Mouse (Mus musculus) megakaryocyte, embryonic 14.5 days (primary cell): ENCODE measurements at regions not wholly inside any gene's neighbourhood (a gene's known extent, or its start where the extent isn't known, plus 50 kb on each side); places are given as distances from the start of the nearest gene placed in this dataset.

ENCODE experiments used
- H3K27me3 ChIP-seq: replicated peaks from 2 replicates; pipeline ENCODE3; 2012; ENCODE audit warnings: inconsistent platforms
- H3K36me3 ChIP-seq: replicated peaks from 2 replicates; pipeline ENCODE3; 2012; ENCODE audit warnings: low read length, inconsistent platforms, mixed read lengths
- H3K4me1 ChIP-seq: 2 replicates; pipeline ENCODE4 v1.6.1; 2012; ENCODE audit warnings: inconsistent platforms
- H3K4me3 ChIP-seq: replicated peaks from 2 replicates; pipeline ENCODE3; 2012; ENCODE audit warnings: moderate library complexity, mild to moderate bottlenecking, inconsistent platforms
- H3K9me3 ChIP-seq: 2 replicates; pipeline ENCODE4 v1.6.1; 2012; ENCODE audit warnings: inconsistent platforms
- FLI1 ChIP-seq: IDR thresholded peaks from 2 replicates; pipeline ENCODE4 v1.6.1; 2012; ENCODE audit warnings: low read length, inconsistent platforms, mixed read lengths
- GATA1 ChIP-seq: IDR thresholded peaks from 3 replicates; pipeline ENCODE4 v1.6.1; 2012; ENCODE audit warnings: mixed read lengths, low read length, inconsistent platforms, borderline replicate concordance

DNA sequence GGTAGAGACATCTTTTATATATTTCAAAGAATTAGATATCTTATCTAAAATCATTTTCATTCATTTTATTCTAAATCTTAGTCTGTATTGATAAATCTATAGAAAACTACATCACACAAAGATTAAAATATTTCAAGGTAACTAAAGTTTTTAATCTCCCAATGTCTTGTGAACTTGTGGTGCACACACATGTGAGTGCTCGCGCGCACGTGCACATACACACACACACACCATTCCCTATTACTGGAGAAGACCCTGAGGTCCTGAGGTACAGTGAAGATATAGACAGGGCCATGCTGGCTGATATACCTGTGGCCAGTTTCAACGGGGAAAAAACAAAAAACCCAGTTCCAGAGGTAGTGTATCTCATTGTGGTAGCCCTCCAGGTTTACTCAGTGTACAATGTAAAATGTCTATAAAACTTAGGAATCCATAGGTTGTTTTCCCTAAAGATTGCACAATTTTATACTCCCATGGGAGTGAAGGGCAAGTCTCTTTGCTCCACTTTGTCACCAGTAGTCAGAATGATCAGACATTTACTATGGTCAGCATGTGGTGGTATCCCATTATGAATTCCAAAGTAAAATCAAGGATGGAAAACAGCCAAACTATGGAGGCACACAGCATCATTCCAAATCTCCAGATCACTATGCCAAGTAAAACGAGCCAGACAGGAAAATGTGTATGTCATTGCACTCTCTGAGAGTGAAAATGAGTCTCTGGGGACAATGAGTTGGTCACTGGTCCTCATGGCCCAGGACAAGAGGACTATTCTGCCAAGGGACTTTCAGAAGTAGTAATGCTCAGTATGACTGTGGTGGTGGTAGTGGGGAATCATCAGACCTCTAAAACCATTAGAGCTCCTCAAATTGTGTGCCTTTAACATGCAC, 53.0 kb upstream of the Cd93 start:
- Histone ChIP-seq H3K27me3 (no peaks in the 10 kb centered on the region), H3K9me3 (no peaks in the 10 kb centered on the region), H3K4me3 (no peak overlapping the region), H3K4me1 (peaks cover 20% of the 10 kb centered on the region), H3K36me3 (no peaks in the 10 kb centered on the region)
- no peak for TF ChIP-seq GATA1
- TF ChIP-seq FLI1: no peak

DNA sequence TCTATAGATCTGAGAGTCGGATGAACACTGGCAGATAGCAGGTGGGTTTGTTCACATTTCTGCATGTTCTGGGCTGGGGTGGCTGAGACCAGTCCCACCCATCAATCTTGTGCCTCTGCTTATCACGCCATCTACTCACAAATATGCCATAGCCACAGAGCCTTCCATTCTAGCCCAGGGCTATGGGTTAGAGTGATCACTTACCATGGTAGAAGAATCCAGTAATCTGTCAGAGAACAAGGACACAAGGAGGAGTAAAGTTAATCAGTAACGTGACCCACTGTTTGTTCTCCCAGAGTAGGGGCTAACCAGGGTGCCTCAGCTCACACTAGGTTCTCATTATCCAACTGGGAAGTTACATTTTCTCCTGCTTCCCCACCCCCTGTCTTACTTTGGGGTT, 52.1 kb upstream of the Cd93 start:
- Histone ChIP-seq H3K9me3 (no peaks in the 10 kb centered on the region), H3K4me1 (peaks cover 28% of the 10 kb centered on the region), H3K4me3 (no peak overlapping the region), H3K27me3 (no peaks in the 10 kb centered on the region), H3K36me3 (no peaks in the 10 kb centered on the region)
- TF ChIP-seq FLI1 (no peak), GATA1 (no peak)

DNA sequence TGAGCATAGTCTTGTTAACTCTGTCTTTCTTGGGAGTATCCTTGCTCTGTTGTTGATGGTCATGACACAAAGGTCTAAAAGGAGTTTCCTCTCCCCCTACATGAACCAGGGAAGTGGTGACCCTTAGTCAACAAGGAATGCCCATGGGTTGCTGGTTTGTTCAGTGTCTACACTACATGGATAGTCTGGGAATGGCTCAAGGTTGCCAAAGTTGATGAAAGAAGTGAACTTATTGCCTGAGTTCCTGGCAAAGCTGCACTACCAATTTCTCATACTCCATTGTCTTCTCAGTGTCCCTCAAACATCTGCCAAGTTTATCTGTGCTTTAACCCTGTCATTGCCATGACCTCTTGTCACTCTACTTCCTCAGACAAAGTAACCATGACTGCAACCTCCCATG, 49.9 kb upstream of the Cd93 start:
- no peaks in the 10 kb centered on the region for H3K9me3 ChIP-seq
- no peaks in the 10 kb centered on the region for H3K27me3 ChIP-seq
- no peak for TF ChIP-seq FLI1
- TF ChIP-seq GATA1: no peak
- no peak overlapping the region for H3K4me3 ChIP-seq
- no peaks in the 10 kb centered on the region for H3K36me3 ChIP-seq
- peaks cover 42% of the 10 kb centered on the region for H3K4me1 ChIP-seq
